Mouse (Mus musculus) forebrain, embryonic 10.5 days (tissue): ENCODE results near the gene Dhrs7. TPM values are rescaled to one million over a fixed set of nuclear protein-coding genes. Genes with fewer than 3 reads are reported as not detected.
A peak's percentile ranks its signal among the peaks of the same experiment; 100 is the strongest.

Experiments used
- DNase-seq: peaks from one replicate; pipeline ENCODE4 v3.0.0-alpha.2; 2017; ENCODE audit warnings: low spot score; ENCODE audit errors: extremely low spot score
- H3K27ac ChIP-seq: fragments of 300-500 bp; sonication (generic); 2 replicates; pipeline ENCODE4 v1.5.1; 2016; ENCODE audit warnings: mild to moderate bottlenecking
- H3K27me3 ChIP-seq: fragments of 300-500 bp; sonication (generic); 2 replicates; pipeline ENCODE4 v1.6.1; 2016; ENCODE audit warnings: mild to moderate bottlenecking; ENCODE audit not compliant: poor library complexity, severe bottlenecking
- H3K36me3 ChIP-seq: fragments of 300-500 bp; sonication (generic); replicated peaks from 2 replicates; pipeline ENCODE4 v1.6.1; 2016; ENCODE audit warnings: mild to moderate bottlenecking, moderate library complexity
- H3K4me1 ChIP-seq: fragments of 300-500 bp; sonication (generic); 2 replicates; pipeline ENCODE4 v1.6.1; 2016
- H3K4me3 ChIP-seq: fragments of 300-500 bp; sonication (generic); 2 replicates; pipeline ENCODE4 v1.5.1; 2016; ENCODE audit warnings: mild to moderate bottlenecking, moderate library complexity
- H3K9me3 ChIP-seq: fragments of 300-500 bp; sonication (generic); 2 replicates; pipeline ENCODE4 v1.6.1; 2016; ENCODE audit warnings: mild to moderate bottlenecking, moderate library complexity
- whole genome bisulfite sequencing: fragments of 180-500 bp; shearing (Covaris S2); methylation state at CpG from one replicate; pipeline ENCODE4 v1.1.7; 2016; 5-methylcytosine and 5-hydroxymethylcytosine counted together
- polyA plus RNA-seq: library from polyadenylated mRNA; unstranded; fragments of >200 nt; fragmentation: Nextera tagmentation; extraction: Ambion mirVana; gene quantifications from 2 replicates; pipeline ENCODE4 v1.2.1, GENCODE M21; 2016

Dhrs7 gene
- polyA plus RNA-seq, 1 experiment from 2014 or later, result 6.6 TPM

DNA sequence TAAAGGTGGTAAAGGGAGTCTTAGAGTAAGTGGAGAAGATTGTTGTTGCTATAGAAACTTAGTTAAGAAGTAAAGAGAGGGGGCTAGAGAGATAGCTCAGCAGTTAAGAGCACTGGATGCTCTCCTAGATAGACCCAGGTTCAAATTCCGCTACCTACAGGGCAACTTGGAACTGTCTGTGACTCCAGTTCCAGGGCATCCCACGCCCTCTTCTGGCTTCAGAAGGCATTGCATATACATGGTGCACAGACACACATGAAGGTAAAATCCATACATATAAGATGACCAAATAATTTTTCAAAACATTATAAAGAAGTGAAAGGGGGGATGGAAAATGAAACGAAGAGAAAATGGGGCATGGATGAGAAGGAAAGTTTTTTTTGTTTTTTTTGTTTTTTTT is 14.9 kb upstream of the Dhrs7 start:
- DNase-seq, result no peak
- no peak overlapping the region for H3K27ac ChIP-seq
- 0 out of 2 replicates have a peak, but pooled peaks cover 2% of the 10 kb centered on the region for H3K4me1 ChIP-seq
- H3K9me3 ChIP-seq, result no peaks in the 10 kb centered on the region
- no peaks in the 10 kb centered on the region for H3K36me3 ChIP-seq
- H3K27me3 ChIP-seq, result no peaks in the 10 kb centered on the region
- WGBS, result 72% methylated on average over 3 of the region's 3 CpGs
- no peak overlapping the region for H3K4me3 ChIP-seq

- Histone ChIP-seq H3K27ac (no peak overlapping the region), H3K4me1 (0 out of 2 replicates have a peak, but pooled peaks cover 2% of the 10 kb centered on the region), H3K4me3 (no peak overlapping the region), H3K27me3 (no peaks in the 10 kb centered on the region), H3K9me3 (no peaks in the 10 kb centered on the region), H3K36me3 (no peaks in the 10 kb centered on the region)
- no peak for DNase-seq
- WGBS, result 70% methylated on average over 2 of the region's 2 CpGs
Measured at GRCm38 (mm10) chr12:72674820-72675219, 10.1 kb upstream of the Dhrs7 start.

DNA sequence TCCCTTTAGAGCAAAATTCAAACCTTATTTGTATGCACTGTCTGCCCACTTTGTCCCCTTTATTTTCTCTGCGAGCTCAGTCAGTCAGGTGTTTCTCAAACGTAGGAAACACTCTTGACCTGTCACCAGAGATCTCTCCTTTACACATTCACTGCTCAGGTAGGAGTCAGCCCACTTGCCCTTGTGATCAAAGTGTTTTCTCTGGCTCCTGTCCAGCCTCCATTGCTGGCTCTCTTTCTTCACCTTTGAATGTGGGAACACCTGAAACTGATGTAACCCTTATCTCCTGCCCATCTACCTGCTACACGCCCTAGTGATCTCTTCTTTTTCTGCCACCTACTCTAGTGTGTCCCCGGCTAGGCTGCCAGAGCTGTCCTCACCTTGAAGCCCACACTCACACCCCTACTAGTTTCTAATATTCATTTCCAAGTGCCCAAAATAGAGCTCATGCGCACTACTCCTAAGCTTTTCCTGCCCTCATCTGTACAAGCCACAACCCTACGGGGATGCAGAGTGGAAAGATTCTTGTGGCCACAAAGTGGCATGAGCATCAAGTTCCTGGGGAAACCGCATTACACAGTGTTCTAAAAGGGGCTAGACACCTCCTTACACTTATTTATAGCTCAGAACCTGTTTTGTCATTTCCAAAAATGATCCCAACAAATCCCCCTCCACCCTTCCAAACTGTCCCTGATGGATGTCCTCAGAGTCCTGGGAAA is 9.5 kb upstream of the Dhrs7 start:
- Histone ChIP-seq H3K4me3 (no peak overlapping the region), H3K27ac (no peak overlapping the region), H3K4me1 (0 out of 2 replicates have a peak, but pooled peaks cover 1% of the 10 kb centered on the region), H3K9me3 (no peaks in the 10 kb centered on the region), H3K36me3 (no peaks in the 10 kb centered on the region), H3K27me3 (no peaks in the 10 kb centered on the region)
- 84% methylated on average over 7 of the region's 7 CpGs for WGBS
- no peak for DNase-seq

DNA sequence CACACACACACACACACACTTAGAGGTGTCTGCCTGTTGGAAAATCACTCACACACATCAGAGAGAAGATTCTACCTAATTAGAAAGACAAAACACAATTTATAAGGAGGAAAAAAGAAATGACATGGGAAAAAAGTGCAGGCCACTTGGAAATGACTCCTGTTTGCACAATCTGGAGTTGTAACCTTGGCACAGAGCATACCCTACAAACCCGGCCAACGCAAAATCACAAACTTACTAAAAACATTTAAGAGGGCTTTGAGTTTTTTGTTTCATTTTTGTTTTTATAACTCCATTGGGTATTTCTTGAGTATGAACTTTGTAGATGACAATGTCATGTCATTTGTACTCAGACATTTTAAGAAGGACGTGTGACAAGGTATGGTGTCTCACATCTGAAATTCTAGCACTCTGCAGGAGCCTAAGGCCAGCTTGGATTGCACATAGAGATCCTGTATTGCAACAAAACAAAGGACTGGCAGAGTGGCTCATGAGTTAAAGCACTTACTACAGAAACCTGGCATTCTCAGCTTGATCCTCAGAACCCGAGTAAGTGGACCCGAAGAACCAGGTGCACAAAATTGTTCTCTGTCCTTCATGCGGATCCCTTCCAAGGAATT is 6.9 kb upstream of the Dhrs7 start:
- DNase-seq, result no peak
- H3K27ac ChIP-seq, result no peak overlapping the region
- no peaks in the 10 kb centered on the region for H3K9me3 ChIP-seq
- H3K4me1 ChIP-seq, result 0 out of 2 replicates have a peak, but pooled peaks cover 4% of the 10 kb centered on the region
- WGBS, result 92% methylated on average over 6 of the region's 6 CpGs
- H3K36me3 ChIP-seq, result no peaks in the 10 kb centered on the region
- H3K27me3 ChIP-seq, result no peaks in the 10 kb centered on the region
- no peak overlapping the region for H3K4me3 ChIP-seq

DNA sequence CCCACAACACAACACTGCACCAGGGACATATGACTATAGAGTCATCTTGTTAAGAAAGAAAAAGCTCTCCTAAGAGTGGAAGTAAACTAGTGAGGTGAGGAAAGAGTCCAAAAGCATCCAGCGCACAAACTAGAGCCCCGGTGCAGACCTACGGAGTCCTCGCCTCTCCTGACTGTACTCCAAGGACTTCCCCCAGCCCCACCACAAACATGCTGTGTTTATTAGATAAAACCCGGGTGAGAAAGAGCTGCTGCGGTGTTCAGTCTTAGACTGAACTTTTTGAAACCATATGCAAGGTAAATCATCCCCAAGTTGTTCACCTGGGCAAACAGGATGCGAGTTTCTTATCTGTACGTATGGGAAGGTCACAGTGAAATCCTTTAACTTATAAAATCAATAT is 6.2 kb upstream of the Dhrs7 start:
- H3K27me3 ChIP-seq, result peaks cover 4% of the 10 kb centered on the region
- no peak for DNase-seq
- WGBS, result 93% methylated on average over 8 of the region's 8 CpGs

GRCm38 (mm10) chr12:72667868-72668469 is 3.3 kb upstream of the Dhrs7 start:
- H3K4me1 ChIP-seq, result peaks cover 22% of the 10 kb centered on the region
- no peaks in the 10 kb centered on the region for H3K36me3 ChIP-seq
- peaks cover 25% of the 10 kb centered on the region for H3K27me3 ChIP-seq
- H3K27ac ChIP-seq, result no peak overlapping the region
- no peak for DNase-seq
- H3K4me3 ChIP-seq, result no peak overlapping the region
- H3K9me3 ChIP-seq, result no peaks in the 10 kb centered on the region
- WGBS, result 78% methylated on average over 10 of the region's 10 CpGs

More for the DNA sequence above, 6.2 kb upstream of the Dhrs7 start:
- Histone ChIP-seq H3K36me3 (no peaks in the 10 kb centered on the region), H3K4me3 (no peak overlapping the region), H3K4me1 (0 out of 2 replicates have a peak, but pooled peaks cover 4% of the 10 kb centered on the region), H3K9me3 (no peaks in the 10 kb centered on the region), H3K27ac (no peak overlapping the region)

DNA sequence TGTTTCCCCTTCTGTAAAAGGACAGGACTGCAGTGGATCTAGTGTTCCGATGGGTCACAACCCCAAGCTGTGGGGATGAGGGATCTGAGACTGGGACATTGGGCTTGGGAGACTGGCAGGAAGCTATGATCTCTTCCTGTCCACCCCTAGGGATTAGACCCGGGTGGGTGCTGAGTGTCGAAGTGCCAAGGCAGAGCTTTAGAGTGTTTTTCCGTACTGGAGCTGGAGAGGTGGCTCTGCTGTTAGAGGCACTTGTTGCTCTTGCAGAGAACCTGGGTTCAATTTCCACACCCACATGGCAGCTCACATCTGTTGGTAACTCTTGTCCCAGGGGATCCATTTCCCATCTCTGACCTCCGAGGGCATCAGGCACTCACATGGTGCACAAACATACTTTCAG is 1.3 kb upstream of the Dhrs7 start:
- H3K4me1 ChIP-seq, result peaks cover 22% of the 10 kb centered on the region
- H3K27ac ChIP-seq, result no peak overlapping the region
- DNase-seq, result no peak
- 87% methylated on average over 5 of the region's 5 CpGs for WGBS
- no peaks in the 10 kb centered on the region for H3K36me3 ChIP-seq
- peaks cover 26% of the 10 kb centered on the region for H3K27me3 ChIP-seq
- H3K4me3 ChIP-seq, result no peak overlapping the region
- H3K9me3 ChIP-seq, result no peaks in the 10 kb centered on the region

DNA sequence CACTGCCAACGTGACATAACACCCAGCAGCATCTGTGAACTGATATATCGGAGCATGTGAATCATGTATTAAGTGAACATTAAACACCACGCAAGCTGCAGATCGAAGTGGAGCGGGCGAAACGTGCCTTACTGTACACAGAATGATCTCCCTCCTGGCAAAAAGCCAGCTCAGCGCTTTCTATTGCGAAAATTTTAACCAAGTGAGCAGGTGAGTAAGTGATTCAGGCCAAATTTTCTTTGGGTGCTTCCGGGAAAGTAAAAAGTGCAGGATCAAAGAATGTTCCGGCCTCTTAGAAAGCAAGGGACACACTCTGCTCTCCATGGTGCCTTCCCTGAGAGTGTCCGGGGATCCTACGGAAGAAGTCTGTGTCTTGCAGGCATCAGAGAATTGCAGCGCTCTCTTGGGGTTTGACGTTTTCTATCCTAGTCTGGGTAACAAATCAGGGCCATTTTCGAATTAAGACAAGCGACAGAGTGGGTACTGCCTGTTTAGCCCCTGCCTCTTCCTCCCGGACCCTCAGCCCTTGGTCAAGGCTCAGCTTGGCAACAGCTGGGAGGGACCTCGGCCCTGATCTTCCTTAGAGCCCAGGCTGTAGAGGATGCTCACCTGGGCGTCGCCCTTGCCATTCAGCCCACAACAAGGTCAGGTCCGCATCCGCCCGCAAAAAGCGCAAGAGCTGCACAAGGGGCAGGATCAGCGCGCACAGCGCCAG is 532 bp downstream of the Dhrs7 start:
- Histone ChIP-seq H3K27me3 (peaks cover 26% of the 10 kb centered on the region), H3K4me1 (peaks cover 22% of the 10 kb centered on the region), H3K4me3 (peak overlapping the region; percentile 63), H3K27ac (peak overlapping the region; percentile 75), H3K9me3 (no peaks in the 10 kb centered on the region), H3K36me3 (no peaks in the 10 kb centered on the region)
- WGBS, result 15% methylated on average over 28 of the region's 28 CpGs
- DNase-seq, result no peak

- no peaks in the 10 kb centered on the region for H3K9me3 ChIP-seq
- H3K4me1 ChIP-seq, result no peaks in the 10 kb centered on the region
- 94% methylated on average over 16 of the region's 16 CpGs for WGBS
- no peaks in the 10 kb centered on the region for H3K27me3 ChIP-seq
- no peaks in the 10 kb centered on the region for H3K36me3 ChIP-seq
- no peak for DNase-seq
- H3K4me3 ChIP-seq, result no peak overlapping the region
- no peak overlapping the region for H3K27ac ChIP-seq
Measured at GRCm38 (mm10) chr12:72655775-72656174, 8.9 kb downstream of the Dhrs7 start.

DNA sequence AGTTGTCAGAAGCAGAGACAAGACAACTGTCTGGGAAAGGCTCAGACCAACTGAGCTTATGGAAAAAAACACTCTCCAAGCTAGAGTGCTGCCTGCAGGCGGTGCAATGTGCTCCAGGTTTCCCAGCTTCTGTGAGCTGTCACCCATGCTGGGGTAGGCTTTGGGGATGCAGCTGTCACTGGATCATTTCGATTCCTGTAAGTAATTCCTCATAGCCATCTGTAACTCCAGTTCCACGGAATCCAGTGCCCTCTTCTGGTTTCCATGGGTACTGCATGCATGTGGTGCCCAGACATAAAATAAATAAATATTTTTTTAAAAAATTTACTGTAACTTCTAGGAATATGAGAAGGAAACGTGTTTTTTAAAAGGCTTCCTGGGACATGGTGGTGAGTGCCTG is 10.0 kb downstream of the Dhrs7 start:
- Histone ChIP-seq H3K27ac (no peak overlapping the region), H3K4me1 (no peaks in the 10 kb centered on the region), H3K4me3 (no peak overlapping the region), H3K27me3 (no peaks in the 10 kb centered on the region), H3K9me3 (no peaks in the 10 kb centered on the region), H3K36me3 (no peaks in the 10 kb centered on the region)
- 27% methylated on average over 4 of the region's 4 CpGs for WGBS
- peak; percentile 53 for DNase-seq

- H3K4me1 ChIP-seq, result no peaks in the 10 kb centered on the region
- H3K9me3 ChIP-seq, result no peaks in the 10 kb centered on the region
- no peak for DNase-seq
- no peaks in the 10 kb centered on the region for H3K27me3 ChIP-seq
- H3K36me3 ChIP-seq, result no peaks in the 10 kb centered on the region
- WGBS, result 79% methylated on average over 11 of the region's 11 CpGs
- H3K27ac ChIP-seq, result no peak within 1 kb of the TSS
- H3K4me3 ChIP-seq, result no peak within 1 kb of the TSS
Measured at GRCm38 (mm10) chr12:72649611-72650330, 14.9 kb downstream of the Dhrs7 start, which contains the start of gene Gm4756. Gm4756 (minus strand) TSS chr12:72649661.

DNA sequence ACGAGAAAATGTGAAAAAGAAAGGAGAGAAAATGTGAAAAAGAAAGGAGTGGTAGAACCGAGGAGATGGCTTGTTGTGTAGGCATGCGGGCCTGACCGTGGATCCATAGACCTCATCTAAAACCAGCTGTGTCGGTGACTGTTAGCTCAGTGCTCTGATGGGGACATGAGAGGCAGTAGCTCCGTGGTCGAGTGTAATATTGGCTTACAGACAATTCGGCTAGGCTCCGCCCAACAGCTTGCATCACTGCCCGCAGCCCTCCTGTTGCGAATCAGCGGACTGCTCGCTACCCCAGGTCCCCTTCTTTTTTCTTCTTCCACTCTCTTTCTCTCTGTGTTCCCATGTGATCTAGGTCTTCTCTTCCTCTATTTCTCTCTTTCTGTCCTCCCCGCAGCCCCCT is 15.8 kb downstream of the Dhrs7 start:
- Histone ChIP-seq H3K4me3 (no peak overlapping the region), H3K27me3 (no peaks in the 10 kb centered on the region), H3K27ac (no peak overlapping the region), H3K9me3 (no peaks in the 10 kb centered on the region), H3K36me3 (no peaks in the 10 kb centered on the region), H3K4me1 (no peaks in the 10 kb centered on the region)
- WGBS, result 92% methylated on average over 14 of the region's 14 CpGs
- no peak for DNase-seq
